Mouse (Mus musculus) heart, postnatal 0 days (tissue): ENCODE results near the gene Ltb4r2.

Experiments used
- CTCF ChIP-seq: IDR thresholded peaks from 2 replicates; pipeline ENCODE4 v1.5.1; 2016; ENCODE audit warnings: antibody characterized with exemption, control low read depth, low read depth
- EP300 ChIP-seq: IDR thresholded peaks from 2 replicates; pipeline ENCODE4 v1.6.1; 2016; ENCODE audit warnings: antibody characterized with exemption, low read depth

GRCm38 (mm10) chr14:55776711-55777110 is 15.5 kb downstream of the Ltb4r2 start:
- TF ChIP-seq CTCF (no peak), EP300 (no peak)
